Mouse (Mus musculus) skeletal muscle tissue, adult 2 months (tissue): ENCODE results near the gene Ebi3.
"Not testable (repeated sequence)": the region's sequence is repeated elsewhere in the genome, so short reads cannot be mapped to it uniquely, and the experiment has no call there.

Experiments used
- DNase-seq: peaks from one replicate; pipeline ENCODE4 v3.0.0-alpha.2; 2012; ENCODE audit warnings: low read depth, low spot score

Gene Ebi3

GRCm38 (mm10) chr17:55952447-55953027 lies at the start of gene Ebi3:
Gene Ebi3, plus strand, starts transcription at chr17:55952640.
- no peak for DNase-seq

GRCm38 (mm10) chr17:55903087-55903486 lies 49.4 kb upstream of the Ebi3 start:
- no peak for DNase-seq

- DNase-seq, result no peak
These were observed 48.8 kb upstream of the Ebi3 start for GRCm38 (mm10) chr17:55903687-55904086.

- DNase-seq, result no peak
These were observed 48.3 kb upstream of the Ebi3 start for GRCm38 (mm10) chr17:55904131-55904530.

- no peak for DNase-seq
These were observed 45.8 kb upstream of the Ebi3 start for GRCm38 (mm10) chr17:55906669-55907068.

GRCm38 (mm10) chr17:55931553-55932502 lies 20.6 kb upstream of the Ebi3 start:
- DNase-seq, result no peak

- no peak for DNase-seq
These were observed 19.8 kb upstream of the Ebi3 start for GRCm38 (mm10) chr17:55932635-55933034.

GRCm38 (mm10) chr17:55933191-55933590 lies 19.2 kb upstream of the Ebi3 start:
- no peak for DNase-seq

- DNase-seq, result not testable (repeated sequence)
These were observed 8.0 kb upstream of the Ebi3 start for GRCm38 (mm10) chr17:55944387-55944865.

GRCm38 (mm10) chr17:55944866-55945682 lies 7.4 kb upstream of the Ebi3 start:
- peak; percentile 78 for DNase-seq

GRCm38 (mm10) chr17:55945696-55946095 lies 6.7 kb upstream of the Ebi3 start:
- no peak for DNase-seq

GRCm38 (mm10) chr17:55948647-55949046 lies 3.8 kb upstream of the Ebi3 start:
- DNase-seq, result no peak

- DNase-seq, result no peak
These were observed 3.0 kb upstream of the Ebi3 start, which contains the start of gene Zfp119b for GRCm38 (mm10) chr17:55949400-55949799. Gene Zfp119b, minus strand, starts transcription at chr17:55949500.

- no peak for DNase-seq
These were observed 1.8 kb upstream of the Ebi3 start for GRCm38 (mm10) chr17:55950601-55951000.

GRCm38 (mm10) chr17:55952041-55952440 lies 399 bp upstream of the Ebi3 start:
- no peak for DNase-seq

GRCm38 (mm10) chr17:55953751-55954150 lies 1.3 kb downstream of the Ebi3 start:
- DNase-seq, result no peak

- no peak for DNase-seq
These were observed 1.8 kb downstream of the Ebi3 start for GRCm38 (mm10) chr17:55954229-55954628.

- no peak for DNase-seq
These were observed 3.7 kb downstream of the Ebi3 start for GRCm38 (mm10) chr17:55956129-55956528.

- DNase-seq, result no peak
These were observed 4.2 kb downstream of the Ebi3 start for GRCm38 (mm10) chr17:55956591-55956990.

- DNase-seq, result peak; percentile 53
These were observed 4.7 kb downstream of the Ebi3 start for GRCm38 (mm10) chr17:55957168-55957567.

GRCm38 (mm10) chr17:55957726-55958583 lies 5.5 kb downstream of the Ebi3 start:
- no peak for DNase-seq
